Mouse (Mus musculus) myocyte (in vitro differentiated cells): ENCODE measurements around the gene Fam50a. TPM values are rescaled to one million over a fixed set of nuclear protein-coding genes. Genes with fewer than 3 reads are reported as not detected.
A peak's percentile ranks its signal among the peaks of the same experiment; 100 is the strongest.

Experiments used
- H3K27me3 ChIP-seq: one replicate; pipeline ENCODE4 v1.6.1; 2011; ENCODE audit not compliant: control insufficient read depth, insufficient read depth, insufficient read length
- H3K36me3 ChIP-seq: one replicate; pipeline ENCODE4 v1.6.1; 2011; ENCODE audit not compliant: control insufficient read depth, insufficient read depth
- H3K4me2 ChIP-seq: one replicate; pipeline ENCODE4 v1.6.1; 2011; ENCODE audit warnings: low read depth, control low read depth
- H3K4me3 ChIP-seq: one replicate; pipeline ENCODE4 v1.5.1; 2011; ENCODE audit warnings: mild to moderate bottlenecking, control low read depth, moderate library complexity
- H3K79me2 ChIP-seq: one replicate; pipeline ENCODE4 v1.6.1; 2011; ENCODE audit not compliant: control insufficient read depth, insufficient read depth
- H3ac ChIP-seq: one replicate; pipeline ENCODE4 v1.6.1; 2011; ENCODE audit not compliant: control insufficient read depth, insufficient read length
- CEBPB ChIP-seq: IDR thresholded peaks from 2 replicates; pipeline ENCODE4 v1.6.1; 2011; ENCODE audit warnings: mild to moderate bottlenecking, moderate library complexity; ENCODE audit not compliant: poor library complexity, insufficient read depth, severe bottlenecking
- E2F4 ChIP-seq: IDR thresholded peaks from one replicate; pipeline ENCODE4 v1.6.1; 2011; ENCODE audit warnings: mild to moderate bottlenecking, control low read depth, moderate library complexity; ENCODE audit not compliant: insufficient read depth
- MAX ChIP-seq: IDR thresholded peaks from one replicate; pipeline ENCODE4 v1.6.1; 2011; ENCODE audit warnings: low read depth, mild to moderate bottlenecking, control low read depth
- MYOD1 ChIP-seq, 3 experiments: IDR thresholded peaks; one replicate each; pipeline ENCODE4 v1.6.1; 2011; ENCODE audit warnings: control low read depth in 2 of 3, low read depth in 2 of 3, mild to moderate bottlenecking in 2 of 3, moderate library complexity in 1 of 3; ENCODE audit not compliant: insufficient read length in 2 of 3, control insufficient read depth in 1 of 3
- MYOG ChIP-seq, 3 experiments: IDR thresholded peaks; one replicate each; pipeline ENCODE4 v1.6.1; 2011; ENCODE audit warnings: control low read depth in 2 of 3, low read depth in 2 of 3, mild to moderate bottlenecking in 2 of 3; ENCODE audit not compliant: insufficient read length in 2 of 3, control insufficient read depth in 1 of 3, insufficient read depth in 1 of 3
- POLR2A ChIP-seq: IDR thresholded peaks from one replicate; pipeline ENCODE4 v1.6.1; 2011; ENCODE audit warnings: low read depth, mild to moderate bottlenecking, control low read depth, moderate library complexity; ENCODE audit not compliant: insufficient read length
- POLR2AphosphoS2 ChIP-seq: IDR thresholded peaks from one replicate; pipeline ENCODE4 v1.6.1; 2011; ENCODE audit warnings: low read depth, control low read depth; ENCODE audit not compliant: insufficient read length
- REST ChIP-seq: IDR thresholded peaks from one replicate; pipeline ENCODE4 v1.6.1; 2011; ENCODE audit warnings: mild to moderate bottlenecking, control low read depth, moderate library complexity; ENCODE audit not compliant: insufficient read depth, insufficient read length
- SRF ChIP-seq: IDR thresholded peaks from one replicate; pipeline ENCODE4 v1.6.1; 2011; ENCODE audit warnings: low read depth; ENCODE audit not compliant: control insufficient read depth, insufficient read length
- TCF12 ChIP-seq: IDR thresholded peaks from one replicate; pipeline ENCODE4 v1.6.1; 2011; ENCODE audit warnings: mild to moderate bottlenecking, control low read depth; ENCODE audit not compliant: poor library complexity, insufficient read depth, severe bottlenecking
- TCF3 ChIP-seq: IDR thresholded peaks from one replicate; pipeline ENCODE4 v1.6.1; 2011; ENCODE audit warnings: low read depth, control low read depth; ENCODE audit not compliant: insufficient read length
- USF1 ChIP-seq: IDR thresholded peaks from one replicate; pipeline ENCODE4 v1.6.1; 2011; ENCODE audit warnings: low read depth, mild to moderate bottlenecking, control low read depth, moderate library complexity
- polyA plus RNA-seq: library from polyadenylated mRNA; unstranded; fragments of >200 nt; fragmentation: generic; extraction: Trizol; gene quantifications from one replicate; pipeline ENCODE4 v1.2.1, GENCODE M21; 2012; ENCODE audit warnings: missing spikeins

Gene Fam50a
- polyA plus RNA-seq, 1 experiment: 62.2 TPM

DNA sequence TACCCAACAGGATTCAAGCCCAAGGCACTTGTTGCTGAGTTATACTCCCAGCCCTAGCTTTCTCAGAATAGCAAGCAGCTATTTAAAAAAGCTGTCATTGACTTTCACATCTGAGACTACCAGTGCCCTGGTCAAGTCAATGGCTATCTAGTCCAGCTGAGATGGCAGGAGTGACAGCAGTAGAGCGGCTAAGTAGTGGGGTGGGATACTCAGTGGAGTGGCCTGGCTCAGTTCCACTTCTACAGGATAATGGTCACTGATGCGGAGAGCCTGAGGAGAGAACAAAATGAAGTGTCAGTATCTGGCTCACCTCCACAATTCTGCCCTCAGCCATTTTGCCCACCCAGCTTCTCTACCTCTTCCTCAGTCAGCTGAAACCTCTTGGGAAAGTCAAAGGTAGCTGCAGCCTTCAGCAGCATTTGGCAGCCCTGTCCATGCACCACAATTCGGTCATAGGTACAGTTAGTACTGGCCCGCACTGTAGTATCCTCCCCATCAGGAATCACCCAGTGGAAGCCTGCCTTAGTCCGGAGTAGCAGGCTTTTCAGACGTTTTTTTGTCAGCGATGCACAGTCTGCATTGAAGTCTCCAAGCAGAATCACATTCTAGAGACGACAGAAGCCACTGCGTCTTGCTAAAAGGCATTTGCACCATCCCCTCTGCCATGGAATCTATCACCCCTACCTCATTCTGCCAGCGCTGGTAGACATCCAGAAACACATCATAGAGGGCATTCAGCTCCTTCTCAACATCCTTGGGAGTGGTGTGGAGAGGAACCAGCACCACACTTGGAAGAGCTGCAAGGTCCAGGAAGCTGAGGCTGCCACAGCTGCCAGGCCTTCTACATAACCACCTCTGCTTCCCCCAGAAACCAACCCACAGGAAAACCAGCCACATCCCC lies 39.2 kb upstream of the Fam50a start:
- no peak overlapping the region for H3K4me3 ChIP-seq
- H3ac ChIP-seq: no peak overlapping the region
- H3K36me3 ChIP-seq: no peaks in the 10 kb centered on the region
- TF ChIP-seq E2F4 (no peak), POLR2A (peak; percentile 54), MAX (no peak), MYOD1 (IDR thresholded peaks at IDR 0.05; ENCODE audit: control insufficient read depth in 1 of 3, insufficient read length in 2 of 3, low read depth in 2 of 3) (no peak), SRF (no peak), TCF3 (no peak), CEBPB (no peak), TCF12 (no peak), MYOG (IDR thresholded peaks at IDR 0.05; ENCODE audit: control insufficient read depth in 1 of 3, insufficient read depth in 1 of 3, insufficient read length in 2 of 3, low read depth in 2 of 3) (no peak), REST (no peak), USF1 (no peak), POLR2AphosphoS2 (peak; percentile 82)
- H3K79me2 ChIP-seq: peaks cover 20% of the 10 kb centered on the region
- H3K4me2 ChIP-seq: no peak overlapping the region
- no peaks in the 10 kb centered on the region for H3K27me3 ChIP-seq

DNA sequence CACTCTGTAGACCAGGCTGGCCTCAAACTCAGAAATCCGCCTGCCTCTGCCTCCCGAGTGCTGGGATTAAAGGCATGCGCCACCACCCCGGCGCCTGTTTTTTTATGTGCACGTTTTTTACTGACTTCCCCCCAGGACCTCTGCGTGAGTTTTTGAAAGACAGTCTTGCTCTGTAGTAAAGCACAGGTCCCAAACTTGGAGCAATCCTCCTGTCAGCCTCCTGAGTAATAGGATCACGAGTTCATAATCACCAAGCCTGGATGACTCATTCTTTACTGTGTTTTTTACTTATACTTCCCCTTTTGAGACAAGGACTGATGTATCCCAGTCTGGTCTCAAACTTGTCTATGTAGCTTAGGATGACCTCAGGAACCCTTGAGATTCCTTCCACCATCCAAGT lies 34.9 kb upstream of the Fam50a start:
- Histone ChIP-seq H3K27me3 (no peaks in the 10 kb centered on the region), H3ac (no peak overlapping the region), H3K79me2 (peaks cover 4% of the 10 kb centered on the region), H3K4me2 (no peak overlapping the region), H3K4me3 (no peak overlapping the region), H3K36me3 (no peaks in the 10 kb centered on the region)
- no peak for TF ChIP-seq MAX
- TF ChIP-seq TCF12: no peak
- TF ChIP-seq E2F4: no peak
- TF ChIP-seq MYOG (IDR thresholded peaks at IDR 0.05; ENCODE audit: control insufficient read depth in 1 of 3, insufficient read depth in 1 of 3, insufficient read length in 2 of 3, low read depth in 2 of 3): no peak
- no peak for TF ChIP-seq SRF
- TF ChIP-seq CEBPB: no peak
- no peak for TF ChIP-seq POLR2A
- TF ChIP-seq POLR2AphosphoS2: no peak
- TF ChIP-seq TCF3: no peak
- TF ChIP-seq USF1: no peak
- no peak for TF ChIP-seq MYOD1 (IDR thresholded peaks at IDR 0.05; ENCODE audit: control insufficient read depth in 1 of 3, insufficient read length in 2 of 3, low read depth in 2 of 3)
- no peak for TF ChIP-seq REST

DNA sequence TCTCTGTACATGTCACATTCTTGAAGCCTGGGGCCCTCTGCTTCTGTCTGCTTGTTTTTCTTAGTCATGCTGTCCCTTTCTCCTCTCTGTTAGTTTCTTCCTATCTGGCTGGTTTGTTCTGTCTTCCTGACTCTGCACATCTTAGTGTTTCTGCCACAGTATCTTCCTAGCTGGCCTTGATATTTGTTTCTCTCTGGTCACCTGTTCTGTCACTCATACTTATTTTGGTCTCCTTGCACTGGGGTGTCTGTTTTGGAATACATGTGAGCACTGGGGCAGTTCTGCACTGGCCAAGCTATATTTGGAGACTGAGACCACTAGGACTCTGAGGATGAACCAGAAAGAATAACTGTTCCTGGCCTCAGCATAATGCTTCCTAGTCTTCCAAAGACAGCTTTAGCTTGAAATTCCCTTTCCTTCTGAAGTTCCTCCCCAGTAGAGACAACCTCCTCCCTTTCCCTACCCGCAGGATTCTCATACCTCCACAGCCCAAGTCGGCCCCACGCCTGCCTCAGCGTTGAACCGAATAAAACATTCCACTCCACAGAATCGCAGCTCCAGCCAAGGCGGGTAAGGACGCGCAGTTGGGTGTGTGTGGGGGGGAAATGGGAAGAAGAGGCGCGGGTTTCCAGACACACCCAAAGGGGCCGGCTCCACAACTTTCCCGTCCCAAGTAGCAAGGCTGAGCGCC lies 31.6 kb upstream of the Fam50a start:
- Histone ChIP-seq H3K27me3 (no peaks in the 10 kb centered on the region), H3K79me2 (peaks cover 14% of the 10 kb centered on the region), H3K36me3 (no peaks in the 10 kb centered on the region), H3ac (no peak overlapping the region), H3K4me2 (peak overlapping the region; percentile 79), H3K4me3 (peak overlapping the region; percentile 67)
- TF ChIP-seq POLR2AphosphoS2: peak; percentile 55
- no peak for TF ChIP-seq USF1
- no peak for TF ChIP-seq E2F4
- TF ChIP-seq TCF3: no peak
- peak; percentile 62 to 85 (median 77) for TF ChIP-seq MYOD1 (IDR thresholded peaks at IDR 0.05; ENCODE audit: control insufficient read depth in 1 of 3, insufficient read length in 2 of 3, low read depth in 2 of 3)
- peak in 1 of 3 experiments; percentile 12 for TF ChIP-seq MYOG (IDR thresholded peaks at IDR 0.05; ENCODE audit: control insufficient read depth in 1 of 3, insufficient read depth in 1 of 3, insufficient read length in 2 of 3, low read depth in 2 of 3)

DNA sequence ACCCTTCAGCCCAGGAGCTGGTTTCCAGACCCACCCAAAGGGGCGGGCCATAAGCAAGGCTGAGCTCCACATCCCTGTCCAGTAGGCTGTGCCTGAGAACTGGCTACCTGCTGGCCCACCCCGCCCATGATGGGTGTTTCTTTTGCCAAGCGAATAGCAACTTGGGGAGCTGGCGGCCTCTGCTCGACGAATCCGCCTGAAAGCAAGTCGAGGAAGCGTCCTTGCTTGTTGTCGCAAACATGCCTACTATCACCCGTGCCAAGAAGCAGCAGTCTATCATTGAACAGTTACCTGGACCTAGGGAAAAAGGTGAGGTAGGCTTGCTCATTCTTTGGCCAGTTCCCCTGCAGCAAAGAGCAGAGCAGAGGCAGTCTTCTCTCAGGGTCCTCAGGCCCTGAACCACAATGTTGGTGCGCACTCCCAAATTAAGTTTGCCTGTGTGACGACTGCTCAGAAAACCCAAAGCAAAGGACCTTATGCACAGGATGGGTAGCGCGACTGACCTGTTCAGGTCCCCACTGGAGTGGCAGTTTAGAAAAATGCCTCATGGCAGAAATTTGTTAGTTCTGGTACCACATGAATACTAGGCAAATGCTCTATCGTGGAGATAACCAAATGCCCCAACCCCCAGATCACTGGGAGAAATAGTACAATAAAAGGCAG lies 31.0 kb upstream of the Fam50a start, which contains the start of the genes Taz and Dnase1l1:
TSS of gene Taz (plus strand) at position 181 of the 663 bp plus-strand sequence.
TSS of gene Dnase1l1 (minus strand) at position 606 of the 663 bp plus-strand sequence.
- TF ChIP-seq POLR2A (peak; percentile 48), TCF12 (no peak)
- Histone ChIP-seq H3K27me3 (no peaks in the 10 kb centered on the region), H3K79me2 (peaks cover 14% of the 10 kb centered on the region), H3K36me3 (no peaks in the 10 kb centered on the region), H3K4me2 (peak within 1 kb of the TSS; percentile 81), H3K4me3 (peak within 1 kb of the TSS; percentile 67), H3ac (peak within 1 kb of the TSS; percentile 54)
